Mouse (Mus musculus): ENCODE measurements around the gene Ptprd. TPM values are rescaled to one million over a fixed set of nuclear protein-coding genes. Genes with fewer than 3 reads are reported as not detected.

The Ptprd gene
- polyA plus RNA-seq, 1 experiment from 2014 or later: 51.4 TPM

DNA sequence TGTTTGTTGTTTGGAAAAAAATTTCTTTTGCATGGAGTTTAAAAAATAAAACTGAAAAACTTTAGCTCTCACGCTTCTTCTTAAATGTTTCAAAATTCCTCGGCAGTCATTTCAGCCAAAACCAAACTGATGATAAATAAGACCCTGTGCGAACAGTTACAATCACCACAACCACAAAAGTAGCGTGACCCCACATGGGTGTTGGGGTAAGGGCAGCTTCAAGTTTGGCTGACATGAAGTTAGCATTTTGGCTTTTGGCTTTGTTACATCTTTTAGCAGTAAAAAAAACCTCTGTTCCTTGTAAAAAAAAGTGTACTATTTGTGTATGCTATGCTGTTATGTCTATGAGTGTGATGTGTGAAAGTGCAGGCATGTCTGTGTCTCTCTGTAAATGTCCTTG is 2203.2 kb downstream of the Ptprd start:
- Histone ChIP-seq H3K36me3 (no peaks in the 10 kb centered on the region), H3K9ac (replicated peaks) (no peak overlapping the region), H3K4me1 (replicated peaks) (peaks cover 14% of the 10 kb centered on the region; the same call in 1 of the 2 replicates), H3K4me2 (replicated peaks) (no peak overlapping the region), H3K9me3 (no peaks in the 10 kb centered on the region), H3K27ac (no peak overlapping the region), H3K4me3 (replicated peaks) (no peak overlapping the region), H3K27me3 (no peaks in the 10 kb centered on the region)
- ATAC-seq: no peak
- 95% methylated on average over 4 of the region's 4 CpGs for WGBS

DNA sequence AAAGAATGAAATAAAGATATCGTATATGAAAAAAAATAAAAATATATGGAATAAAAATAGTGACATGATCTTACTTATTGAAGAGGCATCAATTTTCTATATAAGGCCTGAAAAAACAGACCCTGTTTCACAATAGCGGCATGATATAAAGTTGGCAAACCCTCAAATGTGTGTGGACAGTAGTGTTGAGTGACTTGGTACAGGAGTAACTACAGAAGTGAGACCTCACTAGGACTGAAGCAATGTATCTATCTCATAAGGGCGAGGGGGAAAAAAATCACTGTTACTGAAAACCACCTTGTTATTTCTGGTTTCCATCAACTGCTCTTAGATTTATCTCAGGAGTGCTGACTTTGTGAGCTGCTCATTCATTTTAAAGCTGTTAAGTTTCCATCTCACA is 2204.5 kb downstream of the Ptprd start:
- no peak overlapping the region for H3K4me3 ChIP-seq (replicated peaks)
- H3K4me1 ChIP-seq (replicated peaks): peaks cover 14% of the 10 kb centered on the region; the same call in 1 of the 2 replicates
- 97% methylated on average over 3 of the region's 3 CpGs for WGBS
- no peak overlapping the region for H3K9ac ChIP-seq (replicated peaks)
- ATAC-seq: no peak
- H3K9me3 ChIP-seq: no peaks in the 10 kb centered on the region
- no peaks in the 10 kb centered on the region for H3K36me3 ChIP-seq
- no peak overlapping the region for H3K27ac ChIP-seq
- H3K4me2 ChIP-seq (replicated peaks): no peak overlapping the region
- no peaks in the 10 kb centered on the region for H3K27me3 ChIP-seq

DNA sequence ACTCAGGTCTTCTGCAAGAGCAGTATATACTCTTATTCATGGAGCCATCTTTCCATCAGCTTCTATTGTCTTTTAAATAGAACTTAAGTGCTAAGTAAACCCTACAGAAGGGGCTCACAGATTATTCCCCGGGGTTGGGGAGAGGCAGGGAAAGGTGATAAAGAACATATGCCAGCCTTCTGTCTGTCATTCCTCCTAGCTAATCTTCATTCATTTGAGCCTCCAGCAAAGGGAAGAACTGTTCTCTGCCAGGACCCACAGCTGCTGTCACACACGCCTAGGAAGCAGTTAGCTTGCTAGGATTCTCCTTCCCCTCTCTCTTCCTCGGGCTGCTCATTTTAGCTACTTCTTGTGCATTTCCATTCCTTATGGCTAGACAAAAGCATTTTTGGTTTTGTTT is 2205.0 kb downstream of the Ptprd start:
- no peaks in the 10 kb centered on the region for H3K27me3 ChIP-seq
- no peak overlapping the region for H3K27ac ChIP-seq
- H3K4me1 ChIP-seq (replicated peaks): peaks cover 12% of the 10 kb centered on the region; the same call in 1 of the 2 replicates
- H3K36me3 ChIP-seq: no peaks in the 10 kb centered on the region
- H3K4me3 ChIP-seq (replicated peaks): no peak overlapping the region
- no peak overlapping the region for H3K9ac ChIP-seq (replicated peaks)
- 41% methylated on average over 3 of the region's 3 CpGs for WGBS
- H3K4me2 ChIP-seq (replicated peaks): no peak overlapping the region
- H3K9me3 ChIP-seq: no peaks in the 10 kb centered on the region
- ATAC-seq: no peak

DNA sequence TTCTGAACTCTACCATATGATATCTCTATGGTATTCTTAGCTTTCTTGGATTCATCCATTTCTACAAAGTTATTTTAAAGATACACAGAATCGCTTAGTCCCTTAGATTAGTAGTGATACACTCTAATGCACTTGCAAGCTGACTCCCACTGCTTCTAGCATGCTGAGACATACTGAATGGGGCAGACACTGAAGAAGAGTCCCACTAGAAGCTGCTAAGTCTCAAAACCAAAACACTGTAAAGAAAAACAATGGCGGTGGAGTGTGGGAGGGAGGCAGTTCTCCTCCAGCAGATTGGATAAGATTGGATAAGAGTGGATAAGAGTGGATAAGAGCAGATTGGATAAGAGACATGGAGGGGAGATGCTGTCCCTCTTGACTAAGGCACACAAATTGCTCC is 2207.6 kb downstream of the Ptprd start:
- Histone ChIP-seq H3K27me3 (no peaks in the 10 kb centered on the region), H3K36me3 (no peaks in the 10 kb centered on the region), H3K9ac (replicated peaks) (no peak overlapping the region), H3K4me3 (replicated peaks) (no peak overlapping the region), H3K9me3 (no peaks in the 10 kb centered on the region), H3K4me2 (replicated peaks) (no peak overlapping the region), H3K27ac (no peak overlapping the region), H3K4me1 (replicated peaks) (peaks cover 6% of the 10 kb centered on the region; the same call in 1 of the 2 replicates)
- ATAC-seq: no peak
- WGBS: 79% methylated on average over 2 of the region's 2 CpGs

DNA sequence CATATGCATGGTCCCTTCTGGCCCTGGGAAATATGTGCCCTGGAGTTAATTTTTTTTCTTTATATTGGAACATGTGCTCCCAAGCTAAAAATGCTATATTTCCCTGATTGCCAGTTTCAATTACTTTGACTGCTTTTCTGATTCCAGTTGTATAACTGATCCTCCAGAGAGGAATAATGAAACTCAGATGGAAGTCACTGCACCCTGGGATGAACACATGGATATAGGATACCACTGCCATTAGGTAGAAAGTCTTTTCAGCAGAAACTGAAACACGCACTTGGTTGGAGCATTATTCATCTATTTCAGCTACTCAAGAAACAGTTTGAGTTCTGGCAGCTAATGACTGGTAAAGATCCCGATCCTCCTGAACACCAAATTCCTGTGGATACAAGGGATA is 2211.5 kb downstream of the Ptprd start:
- H3K4me3 ChIP-seq (replicated peaks): no peak overlapping the region
- H3K9me3 ChIP-seq: no peaks in the 10 kb centered on the region
- WGBS: 92% methylated on average over 2 of the region's 2 CpGs
- ATAC-seq: no peak
- no peak overlapping the region for H3K4me2 ChIP-seq (replicated peaks)
- H3K4me1 ChIP-seq (replicated peaks): no peaks in the 10 kb centered on the region
- no peak overlapping the region for H3K9ac ChIP-seq (replicated peaks)
- no peak overlapping the region for H3K27ac ChIP-seq
- H3K27me3 ChIP-seq: no peaks in the 10 kb centered on the region
- H3K36me3 ChIP-seq: no peaks in the 10 kb centered on the region

DNA sequence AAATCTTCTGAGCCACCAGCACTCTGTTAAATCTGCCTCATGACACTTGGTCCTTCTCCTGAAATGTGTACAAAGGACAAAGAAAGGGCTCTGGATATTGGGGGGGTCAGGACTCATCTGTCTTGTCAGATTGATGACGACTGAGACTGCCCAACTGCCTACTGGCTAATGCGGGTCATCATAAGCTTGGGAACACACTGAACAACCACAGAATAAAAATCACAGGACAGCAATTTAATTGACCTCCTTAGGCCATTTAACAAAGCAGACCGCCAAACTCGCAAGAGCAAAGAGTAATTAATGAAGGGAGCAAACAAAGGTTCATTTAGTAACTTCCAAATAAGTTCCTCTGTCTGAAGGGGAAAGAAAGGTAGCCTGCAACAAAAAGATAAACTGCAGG is 2215.9 kb downstream of the Ptprd start:
- 71% methylated on average over 4 of the region's 4 CpGs for WGBS
- H3K4me2 ChIP-seq (replicated peaks): no peak overlapping the region
- no peaks in the 10 kb centered on the region for H3K9me3 ChIP-seq
- ATAC-seq: no peak
- H3K4me1 ChIP-seq (replicated peaks): no peaks in the 10 kb centered on the region
- H3K9ac ChIP-seq (replicated peaks): no peak overlapping the region
- H3K27me3 ChIP-seq: no peaks in the 10 kb centered on the region
- H3K27ac ChIP-seq: no peak overlapping the region
- no peaks in the 10 kb centered on the region for H3K36me3 ChIP-seq
- no peak overlapping the region for H3K4me3 ChIP-seq (replicated peaks)

DNA sequence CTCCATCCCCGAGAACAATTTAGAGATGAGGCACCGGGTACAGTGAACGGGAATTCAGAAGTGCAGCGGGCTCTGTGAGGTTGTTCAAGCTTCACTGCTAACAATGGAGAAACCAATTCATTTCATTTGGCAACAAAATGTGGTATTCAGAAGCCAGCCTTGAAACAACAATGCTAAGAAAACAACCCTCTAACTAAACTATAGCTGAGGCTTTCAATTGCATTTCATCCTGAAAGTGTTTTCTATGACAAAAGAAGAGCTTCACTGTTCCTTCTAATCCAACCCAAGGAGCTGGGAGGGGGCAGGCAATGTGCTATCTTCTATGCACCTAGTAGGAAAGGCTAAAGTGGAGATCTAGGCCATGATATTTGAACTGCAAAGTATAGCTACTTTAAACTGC is 2217.2 kb downstream of the Ptprd start:
- ATAC-seq: no peak
- Histone ChIP-seq H3K4me2 (replicated peaks) (no peak overlapping the region), H3K27me3 (no peaks in the 10 kb centered on the region), H3K36me3 (no peaks in the 10 kb centered on the region), H3K4me3 (replicated peaks) (no peak overlapping the region), H3K27ac (no peak overlapping the region), H3K4me1 (replicated peaks) (no peaks in the 10 kb centered on the region), H3K9me3 (no peaks in the 10 kb centered on the region), H3K9ac (replicated peaks) (no peak overlapping the region)
- WGBS: 47% methylated on average over 4 of the region's 4 CpGs

DNA sequence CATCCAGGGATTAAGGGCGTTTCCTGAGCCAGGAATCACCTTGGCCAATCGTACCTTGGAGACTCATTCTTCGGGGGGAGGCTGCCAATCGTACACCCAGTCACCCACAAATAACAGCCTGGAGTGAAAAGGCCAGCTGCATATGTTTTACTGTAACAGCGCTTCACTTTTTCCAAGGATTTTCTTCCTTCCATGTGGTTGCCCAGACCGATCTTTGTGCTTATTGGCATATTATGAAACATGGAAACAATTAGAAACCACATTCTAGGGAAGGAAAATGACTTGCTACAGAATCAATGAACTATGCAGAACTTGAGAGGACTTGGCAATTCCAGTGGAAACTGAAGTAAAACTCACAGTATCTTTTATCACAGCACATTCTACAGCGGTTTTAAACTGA is 2218.7 kb downstream of the Ptprd start:
- Histone ChIP-seq H3K4me1 (replicated peaks) (no peaks in the 10 kb centered on the region), H3K4me2 (replicated peaks) (no peak overlapping the region), H3K4me3 (replicated peaks) (no peak overlapping the region), H3K27me3 (no peaks in the 10 kb centered on the region), H3K36me3 (no peaks in the 10 kb centered on the region), H3K27ac (no peak overlapping the region), H3K9ac (replicated peaks) (no peak overlapping the region), H3K9me3 (no peaks in the 10 kb centered on the region)
- 91% methylated on average over 7 of the region's 7 CpGs for WGBS
- ATAC-seq: no peak

DNA sequence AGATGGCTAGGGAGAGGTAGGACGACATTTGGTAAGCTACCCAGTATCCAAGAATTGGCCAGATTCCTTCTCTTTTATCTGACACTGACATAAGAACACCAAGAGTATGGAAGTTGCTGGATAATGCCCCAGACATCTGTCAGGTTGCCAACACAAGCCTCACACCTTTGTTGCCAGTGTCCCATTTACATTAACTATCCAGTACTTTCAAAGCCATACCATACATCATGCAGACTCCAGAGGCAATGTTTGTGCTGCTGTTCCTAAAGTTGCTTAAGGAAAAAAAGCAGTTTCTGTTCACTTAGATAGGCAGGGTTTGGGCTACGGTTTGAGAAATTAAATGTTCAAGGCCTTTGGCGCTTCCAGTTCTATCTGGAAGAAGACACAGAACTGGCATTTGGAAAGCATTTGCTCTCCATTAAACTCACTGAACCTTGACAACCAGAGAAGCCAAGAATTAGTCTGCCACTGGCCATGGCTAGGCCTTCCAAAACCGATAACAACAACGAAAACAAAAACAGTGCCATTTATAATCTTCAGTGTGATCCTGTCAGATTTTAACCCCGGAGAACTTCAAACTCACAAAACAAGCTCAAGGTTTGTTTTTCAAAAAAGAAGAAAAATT is 2220.0 kb downstream of the Ptprd start:
- 91% methylated on average over 6 of the region's 6 CpGs for WGBS
- no peak for ATAC-seq

DNA sequence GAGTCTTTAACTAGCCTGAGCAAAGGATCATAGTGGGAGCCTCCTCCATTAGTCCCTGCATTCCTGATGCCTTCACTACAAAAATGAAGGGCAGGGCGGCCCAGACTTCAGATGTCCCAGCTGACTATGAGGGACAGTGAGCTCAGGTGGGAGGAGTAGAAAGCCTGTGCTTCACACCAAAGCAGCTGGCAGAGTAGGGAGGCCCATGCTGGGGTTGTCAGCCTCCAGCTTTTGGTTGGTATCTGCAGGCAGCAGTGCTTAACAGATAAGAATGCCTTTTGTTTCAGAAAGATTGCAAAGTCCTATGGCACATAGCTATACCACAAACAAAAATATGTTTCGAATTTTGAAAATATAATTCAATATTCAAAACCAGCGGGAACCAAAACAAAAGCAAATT is 2237.0 kb downstream of the Ptprd start:
- no peak overlapping the region for H3K4me2 ChIP-seq (replicated peaks)
- H3K27me3 ChIP-seq: no peaks in the 10 kb centered on the region
- no peak overlapping the region for H3K4me3 ChIP-seq (replicated peaks)
- H3K9ac ChIP-seq (replicated peaks): no peak overlapping the region
- H3K4me1 ChIP-seq (replicated peaks): no peaks in the 10 kb centered on the region
- 86% methylated on average over 3 of the region's 3 CpGs for WGBS
- no peak overlapping the region for H3K27ac ChIP-seq
- no peak for ATAC-seq
- no peaks in the 10 kb centered on the region for H3K36me3 ChIP-seq
- H3K9me3 ChIP-seq: no peaks in the 10 kb centered on the region

More for the DNA sequence above, 2220.0 kb downstream of the Ptprd start:
- H3K36me3 ChIP-seq: no peaks in the 10 kb centered on the region
- no peak overlapping the region for H3K4me3 ChIP-seq (replicated peaks)
- no peak overlapping the region for H3K4me2 ChIP-seq (replicated peaks)
- H3K9ac ChIP-seq (replicated peaks): no peak overlapping the region
- H3K27ac ChIP-seq: no peak overlapping the region
- no peaks in the 10 kb centered on the region for H3K9me3 ChIP-seq
- no peaks in the 10 kb centered on the region for H3K4me1 ChIP-seq (replicated peaks)
- H3K27me3 ChIP-seq: no peaks in the 10 kb centered on the region

DNA sequence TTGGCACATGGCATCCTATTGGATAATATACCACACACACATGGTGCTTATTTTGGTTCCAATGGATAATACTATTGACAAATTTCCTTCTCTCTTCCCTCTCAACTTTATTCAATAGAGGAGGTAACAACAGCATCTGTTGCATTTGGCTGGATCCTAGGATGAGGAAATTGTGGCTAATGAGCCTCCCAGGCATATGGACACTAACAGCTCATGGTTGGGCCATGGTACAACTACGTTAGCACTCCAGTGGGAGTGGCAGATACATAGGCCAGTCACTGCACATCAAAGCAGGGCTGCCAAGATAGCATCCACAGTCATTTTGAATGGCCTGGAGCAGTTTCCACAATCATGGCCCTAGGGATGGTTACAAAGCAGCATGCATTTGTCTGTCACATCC is 2238.4 kb downstream of the Ptprd start:
- H3K9me3 ChIP-seq: no peaks in the 10 kb centered on the region
- H3K36me3 ChIP-seq: no peaks in the 10 kb centered on the region
- no peak overlapping the region for H3K27ac ChIP-seq
- no peaks in the 10 kb centered on the region for H3K27me3 ChIP-seq
- ATAC-seq: no peak
- WGBS: 69% methylated on average over 1 of the region's 1 CpGs
- no peak overlapping the region for H3K9ac ChIP-seq (replicated peaks)
- no peak overlapping the region for H3K4me3 ChIP-seq (replicated peaks)
- H3K4me1 ChIP-seq (replicated peaks): no peaks in the 10 kb centered on the region
- no peak overlapping the region for H3K4me2 ChIP-seq (replicated peaks)

DNA sequence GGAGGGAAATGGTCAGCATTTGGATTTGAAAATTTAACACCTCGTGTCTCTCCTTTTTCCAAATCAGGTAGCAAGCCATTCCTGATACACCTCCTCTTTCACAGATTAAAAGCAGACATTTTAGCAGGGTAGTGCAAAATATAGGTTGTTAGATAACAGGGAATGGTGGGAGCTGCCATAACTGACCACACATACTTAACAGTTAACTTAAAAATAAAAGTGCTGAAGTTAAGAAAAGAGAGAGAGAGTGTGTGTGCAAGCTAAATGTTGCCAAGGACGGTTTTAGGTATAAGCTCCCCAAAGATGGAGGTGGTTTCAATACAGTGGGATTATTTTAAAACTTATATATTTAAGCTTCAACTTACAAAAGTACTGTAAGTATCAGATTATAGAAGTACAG is 2241.8 kb downstream of the Ptprd start:
- no peaks in the 10 kb centered on the region for H3K9me3 ChIP-seq
- H3K9ac ChIP-seq (replicated peaks): no peak overlapping the region
- no peaks in the 10 kb centered on the region for H3K36me3 ChIP-seq
- H3K27me3 ChIP-seq: no peaks in the 10 kb centered on the region
- H3K4me1 ChIP-seq (replicated peaks): no peaks in the 10 kb centered on the region
- no peak overlapping the region for H3K27ac ChIP-seq
- H3K4me2 ChIP-seq (replicated peaks): no peak overlapping the region
- no peak for ATAC-seq
- 88% methylated on average over 2 of the region's 2 CpGs for WGBS
- H3K4me3 ChIP-seq (replicated peaks): no peak overlapping the region

DNA sequence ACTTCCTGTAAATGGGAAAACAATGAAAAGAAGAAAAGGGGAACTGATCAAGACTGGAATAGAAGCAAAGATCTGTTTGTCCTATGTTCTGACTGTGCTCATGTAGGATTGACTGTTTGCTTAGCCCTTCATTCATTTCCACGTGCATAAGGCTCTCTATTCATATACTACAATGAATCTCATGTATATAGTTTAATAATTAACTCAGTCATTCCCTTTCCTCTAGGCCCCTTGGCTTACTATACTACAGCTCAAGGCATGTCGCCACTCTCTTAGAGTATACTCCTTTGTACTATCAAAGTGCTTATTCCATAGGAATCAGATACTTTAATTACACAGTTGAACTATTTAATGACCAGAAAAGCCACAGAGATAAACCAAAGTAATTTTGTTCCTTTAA is 2243.1 kb downstream of the Ptprd start:
- no peak overlapping the region for H3K27ac ChIP-seq

More for the DNA sequence above, 2243.1 kb downstream of the Ptprd start:
- Histone ChIP-seq H3K9ac (replicated peaks) (no peak overlapping the region), H3K27me3 (no peaks in the 10 kb centered on the region), H3K4me3 (replicated peaks) (no peak overlapping the region), H3K4me2 (replicated peaks) (no peak overlapping the region), H3K36me3 (no peaks in the 10 kb centered on the region), H3K9me3 (no peaks in the 10 kb centered on the region), H3K4me1 (replicated peaks) (no peaks in the 10 kb centered on the region)
- no peak for ATAC-seq
- WGBS: 83% methylated on average over 2 of the region's 2 CpGs

Data from midbrain, embryonic 13.5 days (tissue).